Mouse (Mus musculus): ENCODE measurements at regions not wholly inside any gene's neighbourhood (a gene's known extent, or its start where the extent isn't known, plus 50 kb on each side); places are given as distances from the start of the nearest gene placed in this dataset.

GRCm38 (mm10) chr14:95645980-95646379 is 235.1 kb upstream of the 4921530L21Rik start:
- H3K4me1 ChIP-seq (replicated peaks; ENCODE audit: insufficient read depth, low read length) = no peaks in the 10 kb centered on the region
- ATAC-seq (replicated peaks; ENCODE audit: low FRiP score, low read depth) (no peak), DNase-seq (ENCODE audit: low spot score) (no peak)
- H3K4me2 ChIP-seq (ENCODE audit: low read length) = no peak overlapping the region
- WGBS = 51% methylated on average over 6 of the region's 6 CpGs
- no peaks in the 10 kb centered on the region for H3K27me3 ChIP-seq (ENCODE audit: insufficient read depth, low read length)
- no peaks in the 10 kb centered on the region for H3K9me3 ChIP-seq (replicated peaks; ENCODE audit: low read length)
- no peak overlapping the region for H3K4me3 ChIP-seq (replicated peaks; ENCODE audit: low read depth, low read length)
- no peaks in the 10 kb centered on the region for H3K36me3 ChIP-seq (ENCODE audit: insufficient read depth, low read length)
- no peak for TF ChIP-seq CTCF (IDR thresholded peaks at IDR 0.05; ENCODE audit: low read depth)
- H3K27ac ChIP-seq = no peak overlapping the region
- H3K9ac ChIP-seq (ENCODE audit: low read depth, low read length) = no peak overlapping the region

- Histone ChIP-seq H3K9me3 (replicated peaks; ENCODE audit: low read length) (no peaks in the 10 kb centered on the region), H3K4me1 (replicated peaks; ENCODE audit: insufficient read depth, low read length) (no peaks in the 10 kb centered on the region), H3K4me3 (replicated peaks; ENCODE audit: low read depth, low read length) (no peak overlapping the region), H3K4me2 (ENCODE audit: low read length) (no peak overlapping the region), H3K27ac (no peak overlapping the region), H3K9ac (ENCODE audit: low read depth, low read length) (no peak overlapping the region), H3K36me3 (ENCODE audit: insufficient read depth, low read length) (no peaks in the 10 kb centered on the region), H3K27me3 (ENCODE audit: insufficient read depth, low read length) (no peaks in the 10 kb centered on the region)
- no peak for TF ChIP-seq CTCF (IDR thresholded peaks at IDR 0.05; ENCODE audit: low read depth)
- DNase-seq (ENCODE audit: low spot score) (no peak), ATAC-seq (replicated peaks; ENCODE audit: low FRiP score, low read depth) (no peak)
- WGBS = 59% methylated on average over 1 of the region's 1 CpGs
These were observed 221.5 kb upstream of the 4921530L21Rik start for GRCm38 (mm10) chr14:95659552-95659951.

GRCm38 (mm10) chr14:95660862-95661261 is 220.2 kb upstream of the 4921530L21Rik start:
- no peak overlapping the region for H3K4me2 ChIP-seq (ENCODE audit: low read length)
- H3K27me3 ChIP-seq (ENCODE audit: insufficient read depth, low read length) = no peaks in the 10 kb centered on the region
- H3K36me3 ChIP-seq (ENCODE audit: insufficient read depth, low read length) = no peaks in the 10 kb centered on the region
- H3K4me1 ChIP-seq (replicated peaks; ENCODE audit: insufficient read depth, low read length) = no peaks in the 10 kb centered on the region
- no peak for DNase-seq (ENCODE audit: low spot score)
- H3K4me3 ChIP-seq (replicated peaks; ENCODE audit: low read depth, low read length) = no peak overlapping the region
- H3K9me3 ChIP-seq (replicated peaks; ENCODE audit: low read length) = no peaks in the 10 kb centered on the region
- no peak overlapping the region for H3K27ac ChIP-seq
- ATAC-seq (replicated peaks; ENCODE audit: low FRiP score, low read depth) = no peak
- no peak for TF ChIP-seq CTCF (IDR thresholded peaks at IDR 0.05; ENCODE audit: low read depth)
- 75% methylated on average over 1 of the region's 1 CpGs for WGBS
- no peak overlapping the region for H3K9ac ChIP-seq (ENCODE audit: low read depth, low read length)

GRCm38 (mm10) chr14:95661416-95661815 is 219.6 kb upstream of the 4921530L21Rik start:
- Histone ChIP-seq H3K4me3 (replicated peaks; ENCODE audit: low read depth, low read length) (no peak overlapping the region), H3K9ac (ENCODE audit: low read depth, low read length) (no peak overlapping the region), H3K4me1 (replicated peaks; ENCODE audit: insufficient read depth, low read length) (no peaks in the 10 kb centered on the region), H3K4me2 (ENCODE audit: low read length) (no peak overlapping the region), H3K36me3 (ENCODE audit: insufficient read depth, low read length) (no peaks in the 10 kb centered on the region), H3K27me3 (ENCODE audit: insufficient read depth, low read length) (no peaks in the 10 kb centered on the region), H3K27ac (no peak overlapping the region), H3K9me3 (replicated peaks; ENCODE audit: low read length) (no peaks in the 10 kb centered on the region)
- no peak for TF ChIP-seq CTCF (IDR thresholded peaks at IDR 0.05; ENCODE audit: low read depth)
- DNase-seq (ENCODE audit: low spot score) (no peak), ATAC-seq (replicated peaks; ENCODE audit: low FRiP score, low read depth) (no peak)
- 94% methylated on average over 3 of the region's 3 CpGs for WGBS

GRCm38 (mm10) chr14:95687448-95687847 is 193.6 kb upstream of the 4921530L21Rik start:
- no peak overlapping the region for H3K4me2 ChIP-seq (ENCODE audit: low read length)
- no peaks in the 10 kb centered on the region for H3K4me1 ChIP-seq (replicated peaks; ENCODE audit: insufficient read depth, low read length)
- no peak overlapping the region for H3K9ac ChIP-seq (ENCODE audit: low read depth, low read length)
- DNase-seq (ENCODE audit: low spot score) = no peak
- no peak for TF ChIP-seq CTCF (IDR thresholded peaks at IDR 0.05; ENCODE audit: low read depth)
- no peaks in the 10 kb centered on the region for H3K27me3 ChIP-seq (ENCODE audit: insufficient read depth, low read length)
- no peak overlapping the region for H3K27ac ChIP-seq
- H3K9me3 ChIP-seq (replicated peaks; ENCODE audit: low read length) = no peaks in the 10 kb centered on the region
- WGBS = 60% methylated on average over 1 of the region's 1 CpGs
- no peaks in the 10 kb centered on the region for H3K36me3 ChIP-seq (ENCODE audit: insufficient read depth, low read length)
- H3K4me3 ChIP-seq (replicated peaks; ENCODE audit: low read depth, low read length) = no peak overlapping the region
- no peak for ATAC-seq (replicated peaks; ENCODE audit: low FRiP score, low read depth)

- no peak overlapping the region for H3K9ac ChIP-seq (ENCODE audit: low read depth, low read length)
- H3K4me1 ChIP-seq (replicated peaks; ENCODE audit: insufficient read depth, low read length) = no peaks in the 10 kb centered on the region
- no peak overlapping the region for H3K27ac ChIP-seq
- no peaks in the 10 kb centered on the region for H3K27me3 ChIP-seq (ENCODE audit: insufficient read depth, low read length)
- no peak overlapping the region for H3K4me3 ChIP-seq (replicated peaks; ENCODE audit: low read depth, low read length)
- H3K36me3 ChIP-seq (ENCODE audit: insufficient read depth, low read length) = no peaks in the 10 kb centered on the region
- no peak for TF ChIP-seq CTCF (IDR thresholded peaks at IDR 0.05; ENCODE audit: low read depth)
- no peak for ATAC-seq (replicated peaks; ENCODE audit: low FRiP score, low read depth)
- no peak overlapping the region for H3K4me2 ChIP-seq (ENCODE audit: low read length)
- DNase-seq (ENCODE audit: low spot score) = no peak
- no peaks in the 10 kb centered on the region for H3K9me3 ChIP-seq (replicated peaks; ENCODE audit: low read length)
These were observed 192.4 kb upstream of the 4921530L21Rik start for GRCm38 (mm10) chr14:95688611-95689010.

GRCm38 (mm10) chr14:95726082-95726481 is 155.0 kb upstream of the 4921530L21Rik start:
- Histone ChIP-seq H3K36me3 (ENCODE audit: insufficient read depth, low read length) (no peaks in the 10 kb centered on the region), H3K4me3 (replicated peaks; ENCODE audit: low read depth, low read length) (no peak overlapping the region), H3K27me3 (ENCODE audit: insufficient read depth, low read length) (no peaks in the 10 kb centered on the region), H3K9me3 (replicated peaks; ENCODE audit: low read length) (no peaks in the 10 kb centered on the region), H3K4me1 (replicated peaks; ENCODE audit: insufficient read depth, low read length) (no peaks in the 10 kb centered on the region), H3K4me2 (ENCODE audit: low read length) (no peak overlapping the region), H3K9ac (ENCODE audit: low read depth, low read length) (no peak overlapping the region), H3K27ac (no peak overlapping the region)
- ATAC-seq (replicated peaks; ENCODE audit: low FRiP score, low read depth) (no peak), DNase-seq (ENCODE audit: low spot score) (no peak)
- no peak for TF ChIP-seq CTCF (IDR thresholded peaks at IDR 0.05; ENCODE audit: low read depth)

Data from kidney, postnatal 0 days (tissue).